Mouse (Mus musculus): ENCODE results near the gene Pafah2.
A peak's percentile ranks its signal among the peaks of the same experiment; 100 is the strongest.

The Pafah2 gene

GRCm38 (mm10) chr4:134423949-134424348 lies 27.8 kb downstream of the Pafah2 start:
- no peak for DNase-seq (ENCODE audit: low read depth, low spot score)

- no peak for DNase-seq (ENCODE audit: low read depth, low spot score)
These were observed 29.0 kb downstream of the Pafah2 start for GRCm38 (mm10) chr4:134425088-134425487.

GRCm38 (mm10) chr4:134430381-134431004 lies 34.4 kb downstream of the Pafah2 start:
- no peak for DNase-seq (ENCODE audit: low read depth, low spot score)

- no peak for DNase-seq (ENCODE audit: low read depth, low spot score)
These were observed 36.7 kb downstream of the Pafah2 start for GRCm38 (mm10) chr4:134432686-134433360.

- DNase-seq (ENCODE audit: low read depth, low spot score): no peak
These were observed 40.1 kb downstream of the Pafah2 start for GRCm38 (mm10) chr4:134436185-134436584.

- DNase-seq (ENCODE audit: low read depth, low spot score): peak; percentile 29
These were observed 40.5 kb downstream of the Pafah2 start for GRCm38 (mm10) chr4:134436659-134437058.

- no peak for DNase-seq (ENCODE audit: low read depth, low spot score)
These were observed 43.0 kb downstream of the Pafah2 start for GRCm38 (mm10) chr4:134439119-134439518.

GRCm38 (mm10) chr4:134439919-134440318 lies 43.8 kb downstream of the Pafah2 start:
- DNase-seq (ENCODE audit: low read depth, low spot score): no peak

GRCm38 (mm10) chr4:134442216-134442615 lies 46.1 kb downstream of the Pafah2 start:
- DNase-seq (ENCODE audit: low read depth, low spot score): no peak

- no peak for DNase-seq (ENCODE audit: low read depth, low spot score)
These were observed 47.5 kb downstream of the Pafah2 start for GRCm38 (mm10) chr4:134443589-134443988.

GRCm38 (mm10) chr4:134444949-134445348 lies 48.8 kb downstream of the Pafah2 start:
- DNase-seq (ENCODE audit: low read depth, low spot score): no peak

- no peak for DNase-seq (ENCODE audit: low read depth, low spot score)
These were observed 49.4 kb downstream of the Pafah2 start for GRCm38 (mm10) chr4:134445489-134445888.

- DNase-seq (ENCODE audit: low read depth, low spot score): no peak
These were observed 51.8 kb downstream of the Pafah2 start for GRCm38 (mm10) chr4:134447966-134448365.

GRCm38 (mm10) chr4:134449595-134450391 lies 53.7 kb downstream of the Pafah2 start:
- no peak for DNase-seq (ENCODE audit: low read depth, low spot score)

GRCm38 (mm10) chr4:134450392-134451195 lies 54.5 kb downstream of the Pafah2 start:
- DNase-seq (ENCODE audit: low read depth, low spot score): no peak

- DNase-seq (ENCODE audit: low read depth, low spot score): no peak
These were observed 55.4 kb downstream of the Pafah2 start for GRCm38 (mm10) chr4:134451484-134451883.

GRCm38 (mm10) chr4:134453619-134454400 lies 57.7 kb downstream of the Pafah2 start:
- no peak for DNase-seq (ENCODE audit: low read depth, low spot score)

- no peak for DNase-seq (ENCODE audit: low read depth, low spot score)
These were observed 59.2 kb downstream of the Pafah2 start for GRCm38 (mm10) chr4:134455310-134455709.

- DNase-seq (ENCODE audit: low read depth, low spot score): no peak
These were observed 61.2 kb downstream of the Pafah2 start for GRCm38 (mm10) chr4:134457130-134457825.

- no peak for DNase-seq (ENCODE audit: low read depth, low spot score)
These were observed 62.7 kb downstream of the Pafah2 start for GRCm38 (mm10) chr4:134458856-134459255.

Data from WW6 (cell line).